Mouse (Mus musculus) small intestine, adult 2 months (tissue): ENCODE measurements at regions not wholly inside any gene's neighbourhood (a gene's known extent, or its start where the extent isn't known, plus 50 kb on each side); places are given as distances from the start of the nearest gene placed in this dataset.

ENCODE experiments used
- CTCF ChIP-seq: fragments of 200-500 bp; IDR thresholded peaks from 2 replicates; pipeline ENCODE4 v1.5.1; 2012; ENCODE audit warnings: low read depth, mild to moderate bottlenecking, control low read depth, inconsistent platforms, low read length, moderate library complexity, mixed read lengths; ENCODE audit not compliant: insufficient replicate concordance, insufficient read length; ENCODE audit errors: extremely low read depth
- POLR2A ChIP-seq: fragments of 200-500 bp; IDR thresholded peaks from 2 replicates; pipeline ENCODE4 v1.6.1; 2012; ENCODE audit warnings: low read depth, mild to moderate bottlenecking, control low read depth, inconsistent platforms, low read length, moderate library complexity

GRCm38 (mm10) chr4:87448338-87448737 is 218.1 kb upstream of the Slc24a2 start:
- TF ChIP-seq POLR2A, result no peak
- no peak for TF ChIP-seq CTCF
